Mouse (Mus musculus): ENCODE measurements at regions not wholly inside any gene's neighbourhood (a gene's known extent, or its start where the extent isn't known, plus 50 kb on each side); places are given as distances from the start of the nearest gene placed in this dataset.

GRCm38 (mm10) chr1:42505048-42505729 is 190.4 kb upstream of the Pou3f3 start:
- H3K4me3 ChIP-seq = no peak overlapping the region
- H3K27me3 ChIP-seq (replicated peaks; ENCODE audit: low read depth, poor library complexity, severe bottlenecking) = peaks cover 4% of the 10 kb centered on the region; the same call in 1 of the 2 replicates
- WGBS = 89% methylated on average over 10 of the region's 10 CpGs
- no peaks in the 10 kb centered on the region for H3K36me3 ChIP-seq (replicated peaks)
- DNase-seq (ENCODE audit: low spot score) = no peak
- H3K27ac ChIP-seq (replicated peaks) = no peak overlapping the region
- H3K4me1 ChIP-seq = no peaks in the 10 kb centered on the region
- no peaks in the 10 kb centered on the region for H3K9me3 ChIP-seq

- H3K4me1 ChIP-seq = no peaks in the 10 kb centered on the region
- DNase-seq (ENCODE audit: low spot score) = no peak
- H3K27me3 ChIP-seq (replicated peaks; ENCODE audit: low read depth, poor library complexity, severe bottlenecking) = no peaks in the 10 kb centered on the region
- H3K36me3 ChIP-seq (replicated peaks) = no peaks in the 10 kb centered on the region
- H3K9me3 ChIP-seq = no peaks in the 10 kb centered on the region
- no peak overlapping the region for H3K27ac ChIP-seq (replicated peaks)
- no peak overlapping the region for H3K4me3 ChIP-seq
- 94% methylated on average over 3 of the region's 3 CpGs for WGBS
Measured at GRCm38 (mm10) chr1:42514417-42514816, 181.2 kb upstream of the Pou3f3 start.

GRCm38 (mm10) chr1:42524401-42524800 is 171.2 kb upstream of the Pou3f3 start:
- Histone ChIP-seq H3K27me3 (replicated peaks; ENCODE audit: low read depth, poor library complexity, severe bottlenecking) (no peaks in the 10 kb centered on the region), H3K4me3 (no peak overlapping the region), H3K36me3 (replicated peaks) (no peaks in the 10 kb centered on the region), H3K9me3 (no peaks in the 10 kb centered on the region), H3K27ac (replicated peaks) (no peak overlapping the region), H3K4me1 (0 out of 2 replicates have a peak, but pooled peaks cover 3% of the 10 kb centered on the region)
- WGBS = 73% methylated on average over 4 of the region's 4 CpGs
- no peak for DNase-seq (ENCODE audit: low spot score)

- H3K9me3 ChIP-seq = no peaks in the 10 kb centered on the region
Measured at GRCm38 (mm10) chr1:42527746-42528476, 167.7 kb upstream of the Pou3f3 start.

DNA sequence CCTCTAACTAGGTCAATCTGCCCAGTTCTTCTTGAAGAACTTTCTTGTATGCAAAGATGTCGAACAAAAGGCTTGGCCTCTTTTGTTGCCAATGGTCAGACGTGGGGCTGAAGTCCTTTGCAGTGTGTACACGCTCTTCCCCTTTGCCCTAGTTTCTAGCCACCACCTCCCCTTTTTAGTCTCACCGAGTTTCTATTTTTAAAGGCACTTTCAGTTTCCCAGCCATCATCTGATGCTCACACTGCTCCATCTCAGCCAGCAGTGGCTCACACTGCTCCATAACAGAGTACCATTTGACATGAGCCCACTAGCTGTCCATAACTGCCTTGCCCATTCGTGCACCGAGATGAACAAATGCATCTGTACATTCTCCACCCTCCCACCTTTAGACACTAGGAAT is 162.7 kb upstream of the Pou3f3 start:
- Histone ChIP-seq H3K36me3 (replicated peaks) (no peaks in the 10 kb centered on the region), H3K9me3 (no peaks in the 10 kb centered on the region), H3K4me3 (no peak overlapping the region), H3K4me1 (no peaks in the 10 kb centered on the region), H3K27me3 (replicated peaks; ENCODE audit: low read depth, poor library complexity, severe bottlenecking) (no peaks in the 10 kb centered on the region), H3K27ac (replicated peaks) (no peak overlapping the region)
- DNase-seq (ENCODE audit: low spot score) = no peak
- 85% methylated on average over 6 of the region's 6 CpGs for WGBS

More at GRCm38 (mm10) chr1:42527746-42528476, 167.7 kb upstream of the Pou3f3 start:
- Histone ChIP-seq H3K4me1 (0 out of 2 replicates have a peak, but pooled peaks cover 3% of the 10 kb centered on the region), H3K27ac (replicated peaks) (no peak overlapping the region), H3K4me3 (no peak overlapping the region), H3K27me3 (replicated peaks; ENCODE audit: low read depth, poor library complexity, severe bottlenecking) (no peaks in the 10 kb centered on the region), H3K36me3 (replicated peaks) (no peaks in the 10 kb centered on the region)
- WGBS = 75% methylated on average over 11 of the region's 11 CpGs
- no peak for DNase-seq (ENCODE audit: low spot score)

GRCm38 (mm10) chr1:42539066-42539539 is 156.5 kb upstream of the Pou3f3 start:
- H3K9me3 ChIP-seq = no peaks in the 10 kb centered on the region
- H3K4me1 ChIP-seq = peaks cover 40% of the 10 kb centered on the region
- 61% methylated on average over 18 of the region's 18 CpGs for WGBS
- DNase-seq (ENCODE audit: low spot score) = no peak
- H3K4me3 ChIP-seq = peak overlapping the region; percentile 26; the same call in 1 of the 2 replicates
- no peak overlapping the region; the same call in 1 of the 2 replicates for H3K27ac ChIP-seq (replicated peaks)
- 0 out of 2 replicates have a peak, but pooled peaks cover 7% of the 10 kb centered on the region for H3K27me3 ChIP-seq (replicated peaks; ENCODE audit: low read depth, poor library complexity, severe bottlenecking)
- no peaks in the 10 kb centered on the region for H3K36me3 ChIP-seq (replicated peaks)

DNA sequence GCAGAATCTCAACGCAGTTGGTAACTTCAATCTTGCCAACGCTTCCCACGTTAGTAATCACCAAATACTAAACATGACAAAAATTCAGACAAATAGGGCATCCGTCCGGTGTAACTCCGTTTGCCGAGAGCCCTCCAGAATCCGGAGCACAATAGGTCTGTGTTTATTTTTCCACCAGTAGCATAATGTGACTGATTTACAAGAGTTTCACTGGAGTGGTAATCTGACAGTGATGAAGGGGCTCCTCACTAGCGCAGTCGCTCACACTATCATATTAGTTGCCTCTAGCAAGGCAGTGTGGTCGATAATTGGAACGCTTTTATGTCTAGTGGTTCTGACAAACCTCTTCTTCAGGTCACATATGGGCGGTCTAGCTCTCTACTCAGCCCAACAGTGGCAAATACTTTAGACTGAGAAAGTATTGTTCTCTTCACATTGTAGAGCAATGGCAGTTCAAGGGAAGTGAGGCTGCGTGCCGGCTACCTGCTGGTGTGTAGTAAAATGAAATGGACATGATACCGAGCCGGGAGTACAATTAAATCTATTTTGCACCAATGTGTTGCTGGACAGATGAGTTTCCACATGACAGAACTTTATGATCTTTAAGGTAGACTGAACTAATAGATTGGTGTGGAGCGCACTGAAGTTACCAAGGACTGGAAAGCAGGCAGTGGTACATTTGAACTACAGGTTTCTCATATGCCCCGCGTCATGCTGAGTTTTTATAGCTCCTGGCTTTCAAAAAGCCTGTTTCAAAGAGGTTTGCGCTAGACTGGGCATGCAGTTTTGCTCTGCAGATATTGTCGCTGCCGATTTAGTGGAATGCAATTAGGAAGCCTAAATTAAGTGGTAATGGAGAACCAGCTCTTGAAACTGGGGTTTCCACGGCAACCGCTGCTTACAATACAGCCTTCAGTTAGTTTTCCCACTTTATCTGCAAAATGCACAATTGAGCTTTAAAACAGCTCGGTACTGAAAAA is 155.7 kb upstream of the Pou3f3 start:
- peaks cover 40% of the 10 kb centered on the region for H3K4me1 ChIP-seq
- 0 out of 2 replicates have a peak, but pooled peaks cover 7% of the 10 kb centered on the region for H3K27me3 ChIP-seq (replicated peaks; ENCODE audit: low read depth, poor library complexity, severe bottlenecking)
- H3K9me3 ChIP-seq = no peaks in the 10 kb centered on the region
- peak overlapping the region; percentile 26; the same call in 1 of the 2 replicates for H3K4me3 ChIP-seq
- peak overlapping the region; percentile 51; the same call in 1 of the 2 replicates for H3K27ac ChIP-seq (replicated peaks)
- WGBS = 65% methylated on average over 26 of the region's 26 CpGs
- H3K36me3 ChIP-seq (replicated peaks) = no peaks in the 10 kb centered on the region
- peak; percentile 44 for DNase-seq (ENCODE audit: low spot score)

- Histone ChIP-seq H3K4me3 (no peak overlapping the region), H3K27ac (replicated peaks) (no peak overlapping the region), H3K27me3 (replicated peaks; ENCODE audit: low read depth, poor library complexity, severe bottlenecking) (0 out of 2 replicates have a peak, but pooled peaks cover 7% of the 10 kb centered on the region), H3K36me3 (replicated peaks) (no peaks in the 10 kb centered on the region), H3K9me3 (no peaks in the 10 kb centered on the region), H3K4me1 (peaks cover 40% of the 10 kb centered on the region)
- WGBS = 83% methylated on average over 4 of the region's 4 CpGs
- DNase-seq (ENCODE audit: low spot score) = no peak
Measured at GRCm38 (mm10) chr1:42541991-42542390, 153.6 kb upstream of the Pou3f3 start.

DNA sequence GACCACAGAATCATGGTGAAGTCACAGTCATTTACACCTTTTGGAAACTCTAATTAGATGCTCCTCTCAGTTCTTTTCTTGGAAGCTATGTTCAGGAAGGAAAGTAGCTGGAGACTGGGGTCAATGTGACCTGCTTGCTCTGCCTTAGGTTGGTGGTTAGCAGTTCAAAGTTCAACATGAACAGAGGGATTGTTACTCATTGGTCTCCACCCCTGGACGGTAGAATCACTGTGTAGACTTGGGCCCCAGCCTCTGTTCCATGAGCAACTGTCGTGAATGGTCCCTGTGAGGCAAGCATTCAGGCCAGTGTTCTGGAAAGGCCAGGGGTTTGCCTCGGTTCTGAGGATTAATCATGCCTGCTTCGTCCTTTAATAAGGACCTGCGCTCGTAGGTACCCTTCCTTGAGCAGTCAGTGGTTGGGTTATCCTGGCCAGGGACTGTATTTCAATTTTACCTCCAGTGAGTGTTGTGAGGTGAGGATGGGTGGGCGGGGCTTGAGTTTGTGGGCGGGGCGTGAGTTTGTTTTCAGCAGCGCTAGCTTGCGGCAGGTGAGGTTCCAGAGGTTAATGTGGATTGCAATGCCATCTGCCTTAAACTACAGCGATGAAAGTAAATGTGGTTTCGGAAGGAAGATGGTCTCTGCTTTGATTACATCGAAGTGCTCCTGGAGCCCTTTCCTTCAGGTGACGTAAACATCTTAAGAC is 152.6 kb upstream of the Pou3f3 start:
- Histone ChIP-seq H3K4me1 (peaks cover 40% of the 10 kb centered on the region), H3K27me3 (replicated peaks; ENCODE audit: low read depth, poor library complexity, severe bottlenecking) (0 out of 2 replicates have a peak, but pooled peaks cover 7% of the 10 kb centered on the region), H3K4me3 (no peak overlapping the region), H3K27ac (replicated peaks) (no peak overlapping the region), H3K9me3 (no peaks in the 10 kb centered on the region), H3K36me3 (replicated peaks) (no peaks in the 10 kb centered on the region)
- DNase-seq (ENCODE audit: low spot score) = no peak
- WGBS = 34% methylated on average over 15 of the region's 15 CpGs

DNA sequence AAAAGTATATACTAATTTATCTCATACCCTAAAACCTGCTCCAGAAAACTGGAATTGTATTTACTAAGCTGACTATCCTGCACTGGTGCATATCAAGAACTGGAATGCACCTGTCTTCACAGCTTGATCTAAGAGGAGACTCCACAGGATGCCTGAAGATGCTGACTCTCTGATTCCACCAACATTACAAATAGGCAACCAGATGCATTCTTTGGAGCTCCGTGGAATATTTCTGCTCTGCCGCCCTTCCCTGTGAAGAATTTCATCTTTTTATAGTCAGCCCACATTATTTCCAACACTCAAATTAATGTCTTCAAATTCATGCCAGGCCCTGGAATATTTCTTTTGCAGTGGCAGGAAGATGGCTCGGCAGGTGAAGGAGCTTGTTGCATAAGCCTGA is 148.7 kb upstream of the Pou3f3 start:
- H3K27me3 ChIP-seq (replicated peaks; ENCODE audit: low read depth, poor library complexity, severe bottlenecking) = 0 out of 2 replicates have a peak, but pooled peaks cover 7% of the 10 kb centered on the region
- 95% methylated on average over 3 of the region's 3 CpGs for WGBS
- no peak overlapping the region for H3K27ac ChIP-seq (replicated peaks)
- no peak for DNase-seq (ENCODE audit: low spot score)
- H3K9me3 ChIP-seq = no peaks in the 10 kb centered on the region
- H3K4me3 ChIP-seq = no peak overlapping the region
- no peaks in the 10 kb centered on the region for H3K36me3 ChIP-seq (replicated peaks)
- H3K4me1 ChIP-seq = 0 out of 2 replicates have a peak, but pooled peaks cover 8% of the 10 kb centered on the region

- H3K9me3 ChIP-seq = no peaks in the 10 kb centered on the region
- no peaks in the 10 kb centered on the region for H3K36me3 ChIP-seq (replicated peaks)
- no peak overlapping the region for H3K27ac ChIP-seq (replicated peaks)
- 86% methylated on average over 2 of the region's 2 CpGs for WGBS
- H3K4me1 ChIP-seq = peaks cover 5% of the 10 kb centered on the region; the same call in 1 of the 2 replicates
- DNase-seq (ENCODE audit: low spot score) = no peak
- no peaks in the 10 kb centered on the region; the same call in 1 of the 2 replicates for H3K27me3 ChIP-seq (replicated peaks; ENCODE audit: low read depth, poor library complexity, severe bottlenecking)
- H3K4me3 ChIP-seq = no peak overlapping the region
Measured at GRCm38 (mm10) chr1:42557301-42557700, 138.3 kb upstream of the Pou3f3 start.

Data from embryonic facial prominence, embryonic 10.5 days (tissue).